Mouse (Mus musculus) embryo, embryonic 9.5 days (tissue): Measurements from ENCODE around the gene Ugt1a9.
"Not testable (repeated sequence)": the region's sequence is repeated elsewhere in the genome, so short reads cannot be mapped to it uniquely, and the experiment has no call there.

Source experiments
- DNase-seq: peaks from one replicate; pipeline ENCODE4 v3.0.0-alpha.2; 2017; ENCODE audit errors: extremely low spot score

Ugt1a9 gene

DNA sequence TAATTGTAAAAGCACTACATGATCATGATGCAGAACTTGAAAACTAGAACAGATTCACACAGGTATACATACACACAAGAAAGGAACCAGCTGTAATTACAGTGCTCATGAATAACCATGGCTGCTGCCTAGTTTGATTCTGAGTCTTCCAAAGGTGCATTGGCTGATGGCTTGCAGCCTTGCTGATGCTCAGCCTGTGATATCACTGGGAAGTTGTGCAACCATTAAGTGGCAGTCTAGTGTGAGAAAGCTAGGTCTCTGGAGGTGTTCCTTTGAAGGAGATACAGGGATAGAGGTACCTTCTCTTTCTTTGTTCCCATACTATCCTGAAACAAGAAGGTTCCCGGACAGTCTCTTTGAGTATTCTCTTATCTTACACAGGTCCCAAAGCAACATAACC lies 148.5 kb downstream of the Ugt1a9 start:
- no peak for DNase-seq

DNA sequence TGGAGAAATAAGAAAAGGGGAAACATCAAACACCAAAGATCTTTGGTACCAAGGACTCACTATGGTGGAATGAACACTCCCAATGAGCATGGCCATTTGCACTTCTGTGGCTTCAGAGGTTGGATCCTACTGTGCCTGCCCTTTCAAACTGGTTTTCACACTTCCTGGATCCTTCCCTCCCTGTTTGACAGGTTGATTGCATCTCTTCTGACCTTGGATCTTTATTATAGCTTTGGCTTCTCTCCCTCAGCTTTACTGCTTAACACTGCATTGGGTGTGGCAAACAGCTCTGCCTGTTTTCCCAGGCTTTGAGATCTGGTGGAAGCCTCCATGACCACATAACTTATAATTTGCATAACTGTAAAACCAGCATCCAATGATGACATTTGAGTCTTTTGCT lies 149.7 kb downstream of the Ugt1a9 start:
- peak; percentile 19 for DNase-seq

DNA sequence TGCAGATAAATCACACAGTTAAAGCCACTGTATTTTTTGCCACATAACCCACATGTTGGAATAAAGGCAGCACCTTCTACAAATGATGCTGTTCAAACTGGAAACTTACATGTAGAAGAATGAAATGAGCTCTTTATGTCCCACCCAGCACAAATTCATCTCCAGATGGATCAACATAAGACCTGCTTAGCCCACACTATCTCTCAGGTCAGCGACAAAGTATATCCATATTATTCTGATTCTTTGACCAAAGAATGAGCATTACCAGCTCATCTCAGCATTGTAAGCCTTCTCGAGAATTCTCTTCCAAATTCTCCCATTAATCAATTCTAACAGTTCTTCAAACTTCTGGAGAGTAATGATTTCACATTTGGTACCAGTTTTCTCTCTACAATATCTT lies 151.6 kb downstream of the Ugt1a9 start:
- DNase-seq: no peak

DNA sequence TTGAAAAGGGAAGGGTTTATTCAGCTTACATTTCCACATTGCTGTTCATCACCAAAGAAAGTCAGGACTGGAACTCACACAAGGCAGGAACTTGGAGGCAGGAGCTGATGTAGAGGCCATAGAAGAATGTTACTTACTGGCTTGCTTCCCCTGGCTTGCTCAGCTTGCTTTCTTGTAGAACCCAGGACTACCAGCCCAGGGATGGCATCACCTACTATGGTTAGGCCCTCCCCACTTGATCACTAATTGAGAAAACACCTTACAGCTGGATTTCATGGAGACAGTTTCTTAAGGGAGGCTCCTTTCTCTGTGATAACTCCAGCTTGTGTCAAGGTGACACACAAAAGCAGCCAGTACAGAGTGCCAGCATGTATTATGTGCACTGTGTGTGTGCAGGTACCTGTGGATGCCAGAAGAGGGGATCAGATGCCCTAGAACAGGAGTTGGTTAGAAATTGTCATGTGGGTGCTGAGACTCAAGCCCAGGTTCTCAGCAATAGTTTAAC lies 152.5 kb downstream of the Ugt1a9 start:
- DNase-seq: not testable (repeated sequence)

DNA sequence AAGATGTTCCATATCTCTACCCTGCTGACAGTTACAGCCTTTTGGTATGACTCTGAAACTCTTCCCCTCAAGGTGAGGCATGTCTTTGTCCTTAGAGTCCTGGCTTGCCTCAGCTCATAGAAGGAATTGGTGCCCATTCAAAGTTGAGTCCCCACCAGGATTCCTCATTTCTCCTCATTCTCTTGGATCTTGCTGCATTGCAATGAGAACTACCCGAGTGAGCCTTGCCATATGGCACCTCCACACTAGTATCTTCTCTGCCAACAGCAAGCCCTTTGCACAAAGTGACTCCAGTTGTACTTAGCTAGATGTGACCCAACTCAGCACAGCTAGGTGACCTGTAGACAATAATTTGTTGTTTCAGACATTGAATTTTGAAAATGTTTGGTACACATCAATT lies 153.0 kb downstream of the Ugt1a9 start:
- no peak for DNase-seq

DNA sequence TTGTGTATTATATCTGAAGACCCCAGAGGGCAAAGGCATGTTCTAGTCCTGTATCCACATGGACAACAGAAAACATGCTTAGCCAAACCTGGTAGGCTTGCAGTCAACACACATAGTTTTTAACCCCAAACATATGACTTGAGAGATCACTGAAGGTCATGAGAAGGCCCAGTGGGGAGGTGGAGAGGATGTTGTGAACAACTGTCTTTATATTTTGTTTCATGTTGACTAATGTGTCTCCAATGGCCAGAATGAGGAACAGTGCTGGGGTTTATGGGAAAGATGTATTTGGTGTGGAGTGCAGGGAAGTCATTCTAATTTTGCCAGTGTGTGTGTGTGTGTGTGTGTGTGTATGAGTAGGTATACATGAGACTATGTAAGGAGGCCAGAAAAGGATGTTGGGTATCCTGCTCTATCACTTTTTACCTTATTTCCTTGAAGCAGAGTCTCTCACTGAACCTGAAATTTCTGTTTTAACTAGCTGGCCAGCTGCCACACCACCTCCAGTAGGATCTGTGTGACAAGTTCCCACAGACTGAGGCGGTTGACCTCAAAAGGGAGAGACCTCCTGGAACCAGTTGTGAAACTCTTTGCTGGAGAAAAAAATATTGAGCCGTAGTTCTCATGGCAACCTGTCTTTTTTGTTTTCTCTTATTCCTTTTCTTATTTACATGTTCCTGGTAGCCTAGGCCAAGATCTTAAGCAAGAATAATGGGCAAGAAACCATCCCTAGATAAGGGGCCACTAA lies 153.6 kb downstream of the Ugt1a9 start:
- DNase-seq: no peak

DNA sequence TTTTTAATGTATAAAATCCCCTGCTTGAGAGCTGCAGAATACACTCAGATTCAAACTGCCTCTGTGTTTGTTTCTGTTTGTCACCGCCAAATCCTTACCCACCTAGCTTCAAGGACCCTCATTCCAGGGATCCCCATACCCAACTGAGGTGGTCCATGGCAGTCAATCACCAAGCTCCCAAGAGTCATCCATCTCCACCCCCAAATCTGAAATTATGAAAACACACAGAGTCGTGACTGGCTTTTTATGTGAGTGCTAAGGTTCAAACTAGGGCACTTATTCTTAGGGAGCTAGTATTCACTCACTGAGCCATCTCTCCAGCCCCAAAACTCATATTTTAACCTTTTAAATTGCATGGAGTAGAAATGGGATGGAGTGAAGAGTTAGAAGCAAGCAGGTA lies 154.7 kb downstream of the Ugt1a9 start:
- DNase-seq: not testable (repeated sequence)

DNA sequence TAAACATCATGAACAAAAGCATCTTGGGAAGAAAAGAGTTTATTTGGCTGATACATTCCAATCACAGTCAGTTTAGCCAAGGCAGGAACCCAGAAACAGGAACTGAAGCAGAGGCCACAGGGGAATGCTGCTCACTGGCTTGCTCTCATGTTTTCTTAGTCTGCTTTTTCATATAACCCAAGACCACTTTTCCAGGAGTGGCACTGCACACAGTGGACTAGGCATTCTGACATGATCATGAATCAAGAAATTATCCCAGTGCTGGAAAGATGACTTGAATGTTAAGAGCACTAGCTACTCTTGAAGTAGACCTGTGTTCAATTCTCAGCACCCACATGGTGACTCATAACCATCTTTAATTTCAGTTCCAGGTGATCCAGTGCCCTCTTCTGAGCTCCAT lies 155.1 kb downstream of the Ugt1a9 start:
- no peak for DNase-seq

DNA sequence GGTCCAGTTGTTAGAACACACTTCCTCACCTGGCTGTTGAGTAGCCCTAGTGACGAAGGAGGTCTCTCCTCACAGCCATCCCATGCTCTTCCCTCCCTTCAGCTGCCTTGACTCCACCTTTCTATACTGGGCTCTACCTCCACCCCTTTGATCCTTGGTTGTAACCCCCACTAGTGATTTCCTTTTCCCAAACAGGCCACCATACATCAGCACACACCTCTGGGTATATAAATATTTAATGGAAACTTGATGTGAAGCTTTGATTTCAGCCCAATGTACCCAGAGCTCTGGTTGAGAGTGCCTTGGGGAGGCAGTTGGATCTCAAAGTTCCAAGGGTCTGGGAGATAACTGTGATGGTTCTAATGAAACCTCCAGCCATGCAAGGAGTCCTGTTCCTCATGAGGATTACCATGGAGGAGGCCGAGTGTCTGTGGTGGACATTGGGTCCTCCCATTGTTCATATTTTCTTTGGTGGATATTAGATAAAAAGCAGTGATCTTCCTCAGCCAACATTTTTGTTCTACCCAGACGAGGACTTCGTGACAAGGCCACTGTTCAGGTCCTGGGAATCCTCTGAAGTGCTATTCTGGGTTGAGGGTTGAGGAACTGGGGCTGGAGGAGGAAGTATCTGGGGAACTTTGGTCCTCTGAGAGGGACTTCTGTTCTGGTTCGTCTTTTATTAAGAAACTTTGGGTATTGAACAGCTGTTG lies 156.2 kb downstream of the Ugt1a9 start, which contains the start of gene Mroh2a:
Gene Mroh2a (plus strand): TSS at position 317 of the 710 bp plus-strand sequence.
- DNase-seq: no peak

DNA sequence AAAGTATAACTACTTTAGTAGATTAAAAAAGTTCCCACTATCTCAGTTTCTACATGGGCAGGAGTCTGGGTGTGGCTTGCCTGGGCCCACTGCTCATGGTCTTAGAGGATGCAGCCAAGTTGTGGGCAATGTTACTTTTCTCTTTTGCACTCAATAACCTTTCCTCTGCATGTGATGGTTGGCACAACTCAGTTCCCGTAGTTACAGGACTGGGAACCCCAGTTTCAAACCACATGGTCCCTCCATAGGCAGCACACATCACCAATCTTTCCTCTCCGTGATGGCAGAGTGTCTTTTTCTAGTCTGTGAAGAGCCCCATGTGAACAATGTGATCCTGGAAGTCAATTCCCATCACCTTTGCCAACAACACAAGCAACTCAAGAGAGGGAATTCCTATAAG lies 156.9 kb downstream of the Ugt1a9 start:
- no peak for DNase-seq

DNA sequence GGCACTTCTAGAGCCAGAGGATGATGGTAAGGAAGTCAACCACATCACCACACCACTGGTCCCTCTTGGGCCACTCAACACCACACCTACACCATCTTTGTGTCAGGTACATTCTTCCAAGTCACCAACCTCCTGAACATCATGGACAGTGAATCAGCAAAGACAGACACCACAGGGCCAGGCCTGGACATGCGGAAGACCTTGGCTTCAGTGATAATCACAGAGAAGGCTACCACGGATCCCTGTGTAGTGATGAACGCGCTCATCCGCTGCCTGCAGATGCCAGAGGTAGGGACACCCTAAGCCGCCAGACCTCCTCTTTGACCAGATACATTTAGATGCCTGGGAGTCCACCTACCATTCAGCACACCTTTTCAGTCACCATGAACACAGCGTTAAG lies 157.5 kb downstream of the Ugt1a9 start:
- no peak for DNase-seq

DNA sequence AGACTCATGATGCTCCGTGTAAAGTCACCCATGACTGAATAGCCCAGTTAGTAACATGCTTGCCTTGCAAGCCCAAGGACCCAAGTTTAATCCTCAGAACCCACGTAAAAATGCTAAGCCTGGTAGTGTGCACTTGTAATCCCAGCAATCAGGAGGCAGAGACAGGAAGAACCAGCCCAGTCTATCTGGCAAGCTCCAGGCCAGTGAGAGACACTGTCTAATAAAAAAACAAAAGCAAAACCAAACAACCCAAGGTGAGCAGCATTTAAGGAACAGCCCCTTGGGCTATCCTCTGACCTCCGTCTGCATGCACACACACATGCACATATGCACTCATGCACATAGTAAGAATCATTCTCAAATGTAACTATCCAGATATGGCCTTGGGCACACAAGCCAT lies 159.0 kb downstream of the Ugt1a9 start:
- DNase-seq: no peak

DNA sequence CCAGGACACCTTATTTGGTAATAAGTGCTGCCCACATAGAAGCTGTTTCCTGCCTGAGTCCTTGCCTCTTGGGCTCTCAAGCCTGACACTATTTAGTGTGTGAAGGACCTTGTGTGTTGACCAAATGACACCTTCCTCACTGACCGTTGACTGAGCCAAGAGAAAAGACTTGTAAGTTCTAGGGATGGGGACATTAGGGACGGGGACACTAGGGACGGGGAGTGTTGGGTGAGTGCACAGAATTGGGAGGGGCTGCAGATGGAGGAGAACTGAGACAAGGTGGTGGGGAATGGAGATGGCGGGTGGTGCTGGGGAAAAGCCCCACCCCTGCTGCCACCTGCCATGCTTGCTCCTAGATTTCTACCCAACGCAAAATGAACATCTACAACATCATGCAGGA lies 159.4 kb downstream of the Ugt1a9 start:
- DNase-seq: no peak

DNA sequence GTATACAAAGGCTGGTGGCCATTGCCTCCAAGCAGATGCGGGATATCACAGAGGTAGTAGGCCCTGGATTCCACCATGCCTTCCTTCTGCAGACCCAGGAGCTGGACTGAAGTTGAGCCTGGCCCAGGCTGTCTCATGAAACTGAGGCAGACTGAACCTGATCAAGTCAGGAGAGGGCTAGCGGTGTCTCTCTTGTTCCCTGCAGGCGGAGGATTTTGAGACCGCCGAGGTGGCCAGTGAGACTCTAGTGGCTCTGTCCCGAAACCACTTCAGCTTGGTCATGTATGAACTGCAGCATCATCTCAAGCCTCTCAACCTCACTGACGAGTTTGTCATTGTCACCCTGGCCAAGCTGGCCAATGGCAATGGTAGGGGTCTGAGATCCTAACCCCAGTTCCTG lies 159.8 kb downstream of the Ugt1a9 start:
- DNase-seq: no peak

DNA sequence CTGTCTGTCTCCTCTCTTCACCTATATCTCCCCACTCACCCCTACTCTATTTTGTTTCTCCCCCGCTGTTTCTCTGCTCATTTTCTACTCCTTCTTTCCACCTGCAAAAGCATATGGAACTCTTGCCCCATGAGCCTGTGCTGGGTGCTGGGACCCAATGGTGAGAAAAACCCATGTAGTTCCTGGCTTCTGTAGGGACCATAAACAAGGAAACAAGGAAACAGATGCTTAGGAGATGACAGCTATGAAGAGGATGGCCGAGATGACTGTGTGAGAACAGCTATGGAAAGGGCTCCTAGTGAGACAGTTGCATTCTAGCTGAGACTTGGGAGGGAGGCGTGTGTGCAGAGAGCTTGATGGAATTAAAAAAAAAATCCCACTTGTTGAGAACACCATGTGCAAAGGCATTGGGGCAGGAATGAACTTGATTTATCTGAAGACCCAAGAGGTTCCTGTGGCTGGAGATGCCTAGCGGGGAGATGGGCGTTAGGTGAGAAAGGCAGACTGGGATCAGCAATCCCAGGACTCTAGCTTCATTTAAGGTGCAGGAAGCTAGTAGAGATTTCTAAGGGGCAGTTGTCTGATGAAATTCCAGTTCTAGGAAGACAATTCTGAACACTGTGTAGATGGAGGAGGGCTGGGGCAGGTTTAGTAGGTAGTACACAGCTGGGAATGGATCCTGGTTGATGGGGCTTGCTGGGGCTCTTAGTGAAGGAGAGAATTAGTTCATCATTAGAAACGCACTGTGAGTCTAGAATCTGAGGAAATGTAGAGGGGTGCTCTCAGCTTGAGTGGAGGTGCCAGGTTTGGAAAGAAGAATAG lies 160.6 kb downstream of the Ugt1a9 start:
- DNase-seq: no peak

DNA sequence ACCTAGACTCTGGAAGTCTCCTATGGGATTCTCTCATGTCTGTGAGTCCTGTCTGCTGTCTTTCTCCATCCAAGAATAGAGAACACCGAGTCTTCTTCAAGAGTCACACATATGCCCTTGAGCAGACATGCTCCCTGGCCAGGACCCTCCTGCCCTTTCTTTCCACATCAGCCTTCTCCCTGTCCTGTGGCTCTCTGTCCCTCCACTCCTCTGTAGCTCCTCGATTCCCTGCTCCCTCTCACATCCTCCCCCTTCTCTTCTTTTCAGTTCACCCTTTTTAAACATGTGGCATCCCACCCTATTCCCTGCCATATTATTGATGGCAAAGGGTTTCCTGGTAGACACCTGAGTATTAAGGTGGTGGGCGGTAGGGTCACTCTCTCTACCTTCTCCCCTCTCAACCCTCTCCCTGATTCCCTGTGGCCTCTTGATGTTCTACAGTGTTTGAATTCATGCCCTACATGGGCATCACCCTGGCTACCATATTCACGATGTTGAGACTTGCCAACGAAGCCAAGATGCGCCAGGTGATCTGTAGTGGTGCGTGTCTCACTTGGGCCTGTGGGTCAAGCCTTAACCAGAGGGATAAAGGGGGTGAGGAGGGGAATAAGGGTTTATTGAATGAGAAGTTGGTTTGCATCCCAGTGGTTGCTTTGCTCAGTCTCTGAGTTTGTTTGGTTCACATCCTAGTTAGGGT lies 161.4 kb downstream of the Ugt1a9 start:
- DNase-seq: no peak

DNA sequence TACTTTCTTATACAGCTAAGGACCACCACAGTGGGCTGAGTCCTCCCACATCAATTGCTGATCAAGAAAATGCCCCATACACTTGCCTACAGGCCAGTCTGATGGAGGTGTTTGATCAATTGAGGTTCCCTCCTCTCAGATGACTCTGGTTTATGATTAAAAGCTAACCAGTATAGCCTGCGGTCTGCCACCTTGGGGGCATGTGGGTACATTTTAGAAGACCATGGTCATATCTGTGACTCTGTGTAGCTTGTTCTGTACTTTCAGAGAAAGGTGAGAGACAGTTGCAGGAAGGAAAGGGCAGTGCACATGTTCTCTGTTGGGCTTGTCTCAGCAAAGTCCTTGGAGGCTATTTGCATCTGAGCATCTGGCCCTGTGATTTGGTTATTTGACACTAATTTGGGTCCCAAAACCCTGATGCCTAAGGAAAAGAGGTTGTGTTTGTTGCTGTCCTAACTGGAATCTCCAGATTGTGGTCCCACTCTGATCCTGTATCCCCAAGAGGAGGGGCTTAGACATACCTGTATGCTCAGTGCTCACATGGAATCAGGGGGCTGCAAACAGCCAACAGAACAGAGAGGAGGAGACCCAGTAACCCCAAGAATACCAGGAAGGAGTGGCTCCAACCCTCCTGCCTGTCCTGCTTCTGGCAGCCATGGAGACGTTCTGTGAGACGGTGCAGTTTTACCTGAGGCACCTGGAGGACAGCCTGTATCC lies 162.2 kb downstream of the Ugt1a9 start:
- DNase-seq: no peak

DNA sequence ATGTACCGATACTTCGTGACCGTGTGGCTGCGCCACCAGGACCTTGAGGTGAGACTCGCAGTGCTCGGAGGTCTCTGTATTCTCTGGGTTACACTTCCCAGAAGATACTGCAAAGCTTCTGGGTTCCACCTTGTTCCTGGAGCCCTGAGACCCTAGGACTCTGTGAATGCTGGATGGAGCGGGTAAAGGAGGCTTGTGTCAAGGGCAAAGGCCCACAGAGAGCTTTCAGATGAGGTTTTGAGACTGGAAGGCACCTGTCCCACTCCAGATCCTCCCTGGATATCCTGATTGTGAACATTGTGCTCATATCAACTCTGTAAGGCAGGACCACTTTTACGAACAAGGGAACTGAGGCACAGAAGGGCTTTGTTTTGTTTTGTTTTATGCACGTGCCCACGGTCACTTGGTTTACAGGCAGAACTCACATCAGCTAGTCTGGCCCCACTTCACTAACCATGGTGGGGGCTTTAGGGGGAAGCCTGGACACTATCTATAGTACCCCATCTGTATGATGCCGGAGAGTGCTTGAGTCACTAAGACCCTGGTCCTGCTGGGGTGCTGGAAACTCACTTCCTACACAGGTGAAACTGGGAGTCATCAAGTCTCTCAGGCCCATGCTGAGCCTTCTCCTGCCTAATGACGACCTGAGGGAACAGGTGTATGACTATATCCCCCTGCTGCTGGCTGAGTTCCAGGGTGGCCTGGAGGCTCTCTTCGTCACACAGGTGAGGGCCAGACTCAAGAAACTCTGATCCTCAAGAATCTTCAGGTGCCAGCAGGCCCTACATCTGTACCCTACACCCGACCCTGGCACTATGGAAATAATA lies 163.0 kb downstream of the Ugt1a9 start:
- DNase-seq: no peak

DNA sequence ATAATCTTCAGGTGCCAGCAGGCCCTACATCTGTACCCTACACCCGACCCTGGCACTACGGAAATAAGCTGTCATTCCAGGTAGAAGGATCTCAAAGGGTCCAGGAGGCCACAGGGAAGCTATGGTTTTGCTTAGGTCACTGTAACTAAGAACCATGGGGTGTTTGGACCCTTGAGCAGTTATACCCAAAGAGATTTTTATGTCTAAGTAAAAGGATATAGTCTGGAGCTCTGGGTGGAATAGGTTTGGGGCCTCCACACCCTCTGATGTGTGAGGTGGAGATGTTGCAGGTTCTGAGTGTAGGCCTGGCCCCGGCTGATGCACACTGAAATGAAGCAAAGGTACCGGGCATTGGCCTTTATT lies 163.6 kb downstream of the Ugt1a9 start:
- no peak for DNase-seq

DNA sequence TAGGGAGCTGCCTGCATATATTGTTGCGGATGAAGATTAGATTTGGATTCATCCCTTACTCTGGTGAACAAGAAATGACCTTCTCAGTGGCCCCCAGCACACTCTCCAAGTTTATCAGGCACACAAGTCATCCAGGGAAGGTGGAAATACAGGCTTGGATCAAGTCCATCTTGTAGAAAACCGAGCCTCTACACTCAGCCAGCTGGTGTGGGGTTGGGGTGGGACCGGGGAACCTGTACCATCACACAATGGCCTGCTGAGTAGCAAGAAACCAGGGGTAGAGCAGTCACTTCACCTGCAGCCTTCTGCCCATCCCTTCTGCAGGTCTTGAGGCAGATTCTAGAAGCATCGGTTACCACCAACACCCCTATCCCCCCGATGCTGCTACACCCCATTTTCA lies 164.0 kb downstream of the Ugt1a9 start:
- no peak for DNase-seq
